Mouse (Mus musculus) liver, embryonic 13.5 days (tissue): ENCODE results near the gene Gramd1b. TPM values are rescaled to one million over a fixed set of nuclear protein-coding genes. Genes with fewer than 3 reads are reported as not detected.
A peak's percentile ranks its signal among the peaks of the same experiment; 100 is the strongest.

ENCODE experiments used
- ATAC-seq: fragments of 200-750 bp; cut with Nextera tagmentation; 2 replicates; pipeline ENCODE4 v1.8.0; 2017; ENCODE audit warnings: low read depth, mild to moderate bottlenecking, moderate number of reproducible peaks, moderate library complexity
- DNase-seq: peaks from one replicate; pipeline ENCODE4 v3.0.0; 2022
- H3K27ac ChIP-seq: fragments of 300-500 bp; sonication (generic); 2 replicates; pipeline ENCODE4 v1.5.1; 2015; ENCODE audit warnings: moderate library complexity, mild to moderate bottlenecking, inconsistent platforms
- H3K27me3 ChIP-seq: fragments of 300-500 bp; sonication (generic); 2 replicates; pipeline ENCODE4 v1.6.1; 2015; ENCODE audit warnings: mild to moderate bottlenecking, inconsistent platforms
- H3K36me3 ChIP-seq: fragments of 300-500 bp; sonication (generic); 2 replicates; pipeline ENCODE4 v1.6.1; 2015; ENCODE audit warnings: mild to moderate bottlenecking, inconsistent platforms
- H3K4me1 ChIP-seq: fragments of 300-500 bp; sonication (generic); replicated peaks from 2 replicates; pipeline ENCODE4 v1.6.1; 2015; ENCODE audit warnings: inconsistent platforms
- H3K4me2 ChIP-seq: fragments of 300-500 bp; sonication (generic); 2 replicates; pipeline ENCODE4 v1.6.1; 2015; ENCODE audit warnings: inconsistent platforms, mild to moderate bottlenecking, moderate library complexity
- H3K4me3 ChIP-seq: fragments of 300-500 bp; sonication (generic); replicated peaks from 2 replicates; pipeline ENCODE4 v1.5.1; 2015; ENCODE audit warnings: mild to moderate bottlenecking, inconsistent platforms
- H3K9ac ChIP-seq: fragments of 300-500 bp; sonication (generic); 2 replicates; pipeline ENCODE4 v1.6.1; 2015; ENCODE audit warnings: mild to moderate bottlenecking, inconsistent platforms
- H3K9me3 ChIP-seq: fragments of 300-500 bp; sonication (generic); replicated peaks from 2 replicates; pipeline ENCODE4 v1.6.1; 2016; ENCODE audit warnings: inconsistent platforms
- WGBS: fragments of 180-500 bp; shearing (Covaris S2); methylation state at CpG from one replicate; pipeline ENCODE4 v1.1.7; 2015; ENCODE audit not compliant: insufficient replicate concordance; 5-methylcytosine and 5-hydroxymethylcytosine counted together
- polyA plus RNA-seq: library from polyadenylated mRNA; unstranded; fragments of >200 nt; fragmentation: Nextera tagmentation; extraction: Ambion mirVana; gene quantifications from 2 replicates; pipeline ENCODE4 v1.2.1, GENCODE M21; 2015

Gene Gramd1b
- polyA plus RNA-seq, 1 experiment from 2014 or later, result 0.44 TPM

DNA sequence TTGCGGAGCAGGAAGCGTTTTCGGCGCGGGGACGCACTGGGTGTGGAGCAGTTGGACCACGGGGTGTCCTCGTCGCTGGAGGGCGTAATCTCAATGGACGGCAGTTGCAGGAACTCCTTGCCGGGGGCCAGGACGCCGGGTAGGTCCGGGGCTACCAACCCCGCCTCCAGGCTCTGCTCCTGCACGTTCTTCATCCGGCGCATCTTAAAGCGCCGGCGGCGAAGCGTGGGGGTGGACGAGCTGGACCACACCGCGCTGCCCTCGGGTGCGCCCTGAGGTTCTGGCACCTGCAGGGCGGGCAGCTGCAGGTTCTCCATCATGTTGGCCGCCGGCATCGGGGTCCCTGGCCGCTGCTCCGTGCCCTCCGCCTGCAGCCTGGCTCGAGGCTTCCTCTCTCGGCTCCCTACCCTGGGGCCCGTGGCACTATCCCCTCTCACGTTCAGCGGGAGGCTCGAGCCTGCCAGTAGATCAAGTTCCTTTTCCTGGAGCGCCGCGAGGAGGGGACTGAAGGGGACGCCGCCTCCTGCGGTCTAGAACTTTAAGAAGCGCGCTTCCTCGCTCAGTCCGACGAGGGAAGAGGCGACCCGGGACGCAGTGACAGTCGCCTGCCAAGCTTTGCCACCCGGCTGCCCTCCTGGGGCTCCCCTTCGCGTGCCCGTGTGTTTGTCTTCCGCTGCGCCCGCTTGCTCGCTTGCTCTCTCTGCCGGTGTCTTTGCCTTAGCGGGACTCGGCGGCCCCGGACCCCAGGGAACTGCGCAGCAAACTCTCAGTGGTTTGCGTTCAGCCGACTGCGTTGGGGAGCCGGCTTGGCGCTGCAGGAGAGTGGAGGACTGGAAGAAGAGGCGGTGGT is 75.6 kb downstream of the Gramd1b start:
- Histone ChIP-seq H3K9me3 (no peaks in the 10 kb centered on the region), H3K27ac (0 out of 2 replicates have a peak overlapping the region, but pooled peaks have one; percentile 23), H3K4me1 (peaks cover 15% of the 10 kb centered on the region; the same call in 1 of the 2 replicates), H3K4me3 (peak overlapping the region; percentile 61), H3K4me2 (peak overlapping the region; percentile 81), H3K36me3 (no peaks in the 10 kb centered on the region), H3K9ac (peak overlapping the region; percentile 55), H3K27me3 (peaks cover 24% of the 10 kb centered on the region)
- ATAC-seq (peak; percentile 60), DNase-seq (peak; percentile 7)
- under 1% methylated on average over 75 of the region's 77 CpGs for WGBS

DNA sequence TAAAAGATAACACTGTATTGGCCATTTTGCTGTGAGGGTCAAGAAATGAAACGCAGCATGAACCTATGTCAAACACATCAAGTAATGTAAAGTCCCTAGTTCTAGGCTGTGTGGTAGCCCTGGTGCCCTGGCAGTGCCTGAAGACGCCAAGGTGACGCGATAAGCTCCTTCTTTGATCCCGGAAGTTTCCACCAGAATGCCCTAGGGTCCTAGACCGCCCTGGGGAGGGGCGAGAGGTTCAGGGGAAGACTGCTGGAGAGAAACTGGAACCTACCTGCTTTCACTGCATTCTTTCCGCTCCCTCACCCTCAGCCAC is 76.2 kb downstream of the Gramd1b start:
- peak; percentile 31; the same call in 1 of the 2 replicates for ATAC-seq

DNA sequence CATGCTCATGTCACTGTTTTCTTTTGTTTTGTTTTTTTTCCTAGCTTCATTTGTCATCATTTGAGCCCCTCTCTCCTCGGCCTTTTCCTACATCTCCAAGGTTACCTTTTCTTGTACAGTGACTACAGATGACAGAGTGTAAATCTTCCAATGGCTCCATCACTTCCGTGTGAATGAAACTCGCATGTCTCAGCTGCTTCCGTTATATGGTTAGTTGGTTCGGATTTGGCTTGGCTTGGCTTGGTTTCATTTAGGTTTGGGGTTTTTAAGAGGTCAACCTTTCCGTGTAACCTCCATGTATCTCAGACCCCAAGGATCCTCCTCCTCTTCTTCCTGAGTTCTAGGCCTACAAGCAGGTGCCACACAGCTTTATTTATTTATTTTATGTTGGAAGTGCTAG is 77.3 kb downstream of the Gramd1b start:
- H3K27me3 ChIP-seq, result peaks cover 24% of the 10 kb centered on the region
- H3K4me1 ChIP-seq, result peaks cover 20% of the 10 kb centered on the region
- H3K9me3 ChIP-seq, result no peaks in the 10 kb centered on the region
- no peak overlapping the region for H3K27ac ChIP-seq
- no peak overlapping the region for H3K9ac ChIP-seq
- 75% methylated on average over 6 of the region's 6 CpGs for WGBS
- no peak overlapping the region for H3K4me3 ChIP-seq
- no peaks in the 10 kb centered on the region for H3K36me3 ChIP-seq
- ATAC-seq, result no peak
- no peak overlapping the region for H3K4me2 ChIP-seq
- DNase-seq, result no peak

More for the DNA sequence above, 76.2 kb downstream of the Gramd1b start:
- H3K4me1 ChIP-seq, result peaks cover 15% of the 10 kb centered on the region
- H3K9ac ChIP-seq, result peak overlapping the region; percentile 55; the same call in 1 of the 2 replicates
- H3K9me3 ChIP-seq, result no peaks in the 10 kb centered on the region
- peaks cover 24% of the 10 kb centered on the region for H3K27me3 ChIP-seq
- 2% methylated on average over 8 of the region's 8 CpGs for WGBS
- peak overlapping the region; percentile 81 for H3K4me2 ChIP-seq
- peak overlapping the region; percentile 61 for H3K4me3 ChIP-seq
- DNase-seq, result no peak
- H3K36me3 ChIP-seq, result no peaks in the 10 kb centered on the region
- H3K27ac ChIP-seq, result no peak overlapping the region; the same call in 1 of the 2 replicates

DNA sequence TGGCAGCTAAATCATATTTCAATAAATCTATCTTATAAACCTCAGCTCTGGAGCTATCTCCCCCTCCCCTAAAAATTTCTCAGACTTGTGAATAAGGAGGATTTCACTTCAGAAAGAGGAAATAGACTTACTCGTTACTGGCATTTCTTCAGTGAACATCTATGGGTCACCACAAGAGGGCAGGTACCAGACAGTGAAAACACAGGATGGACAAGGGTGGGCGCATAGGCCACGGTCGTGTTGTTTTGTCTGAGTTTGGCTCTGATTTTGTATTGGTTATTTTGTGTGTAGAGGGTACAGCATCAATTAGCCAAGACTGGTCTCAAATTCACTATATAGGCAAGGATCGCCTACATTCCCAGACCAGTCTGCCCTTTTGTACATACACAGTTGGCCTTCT is 79.0 kb downstream of the Gramd1b start:
- Histone ChIP-seq H3K36me3 (no peaks in the 10 kb centered on the region), H3K27ac (no peak overlapping the region), H3K4me2 (no peak overlapping the region), H3K9me3 (no peaks in the 10 kb centered on the region), H3K4me1 (peaks cover 17% of the 10 kb centered on the region), H3K9ac (no peak overlapping the region), H3K4me3 (no peak overlapping the region), H3K27me3 (peaks cover 24% of the 10 kb centered on the region)
- no peak for ATAC-seq
- no peak for DNase-seq
- 54% methylated on average over 5 of the region's 5 CpGs for WGBS

DNA sequence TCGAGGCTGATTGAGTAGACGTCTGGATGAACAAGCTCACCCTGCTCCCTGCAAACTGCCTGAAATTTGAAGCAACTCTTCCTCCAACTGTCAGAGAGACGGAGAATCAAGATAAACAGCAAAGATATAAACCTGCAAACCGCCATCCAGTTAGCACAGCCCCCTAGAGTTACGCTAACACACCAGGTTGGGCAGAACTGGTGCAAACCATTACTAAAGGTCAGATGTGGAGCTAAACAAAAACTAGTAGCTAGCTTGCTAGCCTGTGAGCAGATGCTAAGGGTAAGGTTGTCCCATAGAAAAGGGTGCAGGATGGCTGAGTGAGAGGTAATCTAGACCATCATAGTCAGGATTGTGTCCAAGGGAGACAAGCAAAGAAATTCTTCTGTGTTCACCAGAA is 80.4 kb downstream of the Gramd1b start:
- H3K36me3 ChIP-seq, result no peaks in the 10 kb centered on the region
- no peak overlapping the region for H3K9ac ChIP-seq
- H3K9me3 ChIP-seq, result no peaks in the 10 kb centered on the region
- peaks cover 10% of the 10 kb centered on the region for H3K4me1 ChIP-seq
- 43% methylated on average over 5 of the region's 5 CpGs for WGBS
- no peak overlapping the region for H3K4me2 ChIP-seq
- H3K27me3 ChIP-seq, result peaks cover 14% of the 10 kb centered on the region
- H3K4me3 ChIP-seq, result no peak overlapping the region
- DNase-seq (no peak), ATAC-seq (no peak)
- H3K27ac ChIP-seq, result no peak overlapping the region

DNA sequence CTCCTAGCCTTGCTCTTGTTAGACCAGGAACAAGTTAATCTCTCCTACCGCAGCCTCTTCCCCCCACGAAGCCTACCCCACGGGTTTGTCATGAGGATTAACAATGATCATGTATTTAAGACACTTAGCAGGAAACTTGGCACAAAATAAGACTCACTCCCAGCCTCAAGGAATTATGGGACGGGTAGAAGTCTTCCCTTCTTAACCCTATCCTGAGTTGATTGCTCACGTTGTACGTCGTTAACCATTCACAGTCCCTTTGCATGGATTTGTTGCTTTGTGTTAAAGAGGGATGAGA is 80.8 kb downstream of the Gramd1b start:
- 44% methylated on average over 7 of the region's 7 CpGs for WGBS
- ATAC-seq, result no peak
- no peak overlapping the region for H3K4me2 ChIP-seq

DNA sequence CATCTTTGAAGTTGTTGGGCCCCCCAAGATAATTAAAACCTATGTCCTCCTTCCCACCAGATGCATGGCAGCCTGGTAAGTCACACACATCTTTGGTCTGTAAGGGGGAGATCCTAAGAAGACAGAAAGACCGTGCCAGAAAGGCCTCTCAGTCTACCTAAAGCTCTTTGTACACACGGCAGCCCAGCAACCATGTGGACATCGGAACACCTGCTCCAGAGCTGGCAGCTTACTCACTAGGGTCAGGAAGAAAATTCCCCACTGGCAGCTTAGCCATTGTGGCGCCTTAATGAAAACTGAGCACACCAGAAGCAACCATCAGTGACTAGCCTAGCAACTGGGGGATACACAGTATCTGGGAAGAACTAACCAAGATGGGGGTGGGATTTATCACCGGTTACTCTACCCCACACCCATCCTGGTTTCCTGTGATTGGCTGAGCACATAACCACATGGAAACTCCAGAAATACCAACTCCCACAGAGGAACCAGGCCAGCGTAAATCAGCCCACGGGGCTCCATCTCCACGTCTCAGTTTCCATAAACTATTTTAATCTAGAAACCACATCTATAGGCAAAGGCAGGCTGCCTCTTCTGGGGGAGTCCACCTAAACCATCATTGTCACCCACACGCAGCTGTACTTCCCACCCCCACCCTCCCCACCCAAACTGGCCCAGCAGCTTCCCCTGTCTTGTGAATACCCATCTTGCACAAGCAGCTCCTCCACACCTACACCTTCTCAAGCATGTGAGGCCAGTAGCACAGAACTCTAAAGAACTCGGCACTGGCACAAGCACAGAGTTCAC is 81.4 kb downstream of the Gramd1b start:
- WGBS, result 39% methylated on average over 10 of the region's 10 CpGs
- H3K36me3 ChIP-seq, result no peaks in the 10 kb centered on the region
- H3K27me3 ChIP-seq, result peaks cover 5% of the 10 kb centered on the region; the same call in 1 of the 2 replicates
- DNase-seq (no peak), ATAC-seq (0 out of 2 replicates have a peak, but pooled peaks have one; percentile 23)
- no peaks in the 10 kb centered on the region for H3K9me3 ChIP-seq
- peaks cover 10% of the 10 kb centered on the region for H3K4me1 ChIP-seq
- no peak overlapping the region for H3K4me2 ChIP-seq
- no peak overlapping the region for H3K9ac ChIP-seq
- no peak overlapping the region for H3K4me3 ChIP-seq
- H3K27ac ChIP-seq, result no peak overlapping the region

More for the DNA sequence above, 80.8 kb downstream of the Gramd1b start:
- no peaks in the 10 kb centered on the region for H3K36me3 ChIP-seq
- peaks cover 10% of the 10 kb centered on the region for H3K27me3 ChIP-seq
- H3K4me3 ChIP-seq, result no peak overlapping the region
- no peak for DNase-seq
- H3K4me1 ChIP-seq, result peaks cover 10% of the 10 kb centered on the region
- H3K27ac ChIP-seq, result no peak overlapping the region
- no peaks in the 10 kb centered on the region for H3K9me3 ChIP-seq
- H3K9ac ChIP-seq, result no peak overlapping the region

DNA sequence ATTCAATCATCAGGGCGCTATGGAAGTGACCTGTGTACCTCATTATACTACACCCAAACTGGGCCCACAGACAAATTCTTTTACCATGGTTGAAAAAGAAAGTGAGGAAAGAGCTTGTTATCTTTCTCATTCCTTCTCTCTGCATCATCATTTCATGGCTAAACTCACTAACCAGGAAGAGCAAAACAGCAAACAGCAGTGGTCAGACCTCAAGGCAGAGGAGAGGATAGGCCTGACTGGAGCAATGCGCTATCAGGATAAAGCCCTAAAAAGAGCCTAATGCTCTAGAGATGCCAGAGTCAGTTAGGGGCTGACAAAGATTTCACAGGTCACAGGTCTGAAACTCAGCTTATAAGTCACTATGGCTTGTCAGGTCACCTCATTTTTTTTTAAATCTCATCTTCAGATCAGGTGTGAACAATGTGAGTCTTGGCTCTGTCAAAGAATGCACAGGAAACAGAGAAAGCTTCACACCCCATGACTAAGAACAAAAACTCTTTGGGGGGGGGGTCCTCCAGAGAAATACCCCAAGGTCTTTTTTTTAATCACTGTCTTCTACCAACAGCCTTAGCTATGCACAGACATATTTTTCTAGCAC is 82.4 kb downstream of the Gramd1b start:
- H3K9me3 ChIP-seq, result no peaks in the 10 kb centered on the region
- 81% methylated on average over 2 of the region's 2 CpGs for WGBS

DNA sequence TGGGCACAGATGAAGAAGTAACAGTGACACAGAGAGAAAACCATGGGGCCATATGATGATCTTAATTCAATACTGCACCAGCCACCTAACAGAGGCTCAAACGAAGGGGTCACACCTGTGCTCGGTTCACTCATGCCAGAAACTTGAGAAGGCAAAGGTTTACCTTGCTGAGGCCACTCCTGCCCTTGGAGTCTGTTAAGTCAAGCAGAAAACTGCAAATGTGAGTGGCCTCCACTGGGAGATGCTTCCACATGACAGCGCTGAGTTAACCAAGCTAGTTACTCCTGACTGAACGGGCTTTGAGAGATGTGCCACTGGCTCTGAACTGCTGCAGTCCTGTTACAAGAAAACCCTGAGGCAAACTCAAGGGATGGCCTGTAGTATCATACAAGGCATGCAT is 83.9 kb downstream of the Gramd1b start:
- no peaks in the 10 kb centered on the region for H3K9me3 ChIP-seq
- WGBS, result 68% methylated on average over 4 of the region's 4 CpGs
- ATAC-seq, result no peak

More for the DNA sequence above, 82.4 kb downstream of the Gramd1b start:
- H3K4me2 ChIP-seq, result no peak overlapping the region
- no peaks in the 10 kb centered on the region for H3K27me3 ChIP-seq
- H3K36me3 ChIP-seq, result no peaks in the 10 kb centered on the region
- DNase-seq (no peak), ATAC-seq (no peak)
- no peak overlapping the region for H3K27ac ChIP-seq
- H3K9ac ChIP-seq, result no peak overlapping the region
- H3K4me1 ChIP-seq, result peaks cover 10% of the 10 kb centered on the region
- no peak overlapping the region for H3K4me3 ChIP-seq

DNA sequence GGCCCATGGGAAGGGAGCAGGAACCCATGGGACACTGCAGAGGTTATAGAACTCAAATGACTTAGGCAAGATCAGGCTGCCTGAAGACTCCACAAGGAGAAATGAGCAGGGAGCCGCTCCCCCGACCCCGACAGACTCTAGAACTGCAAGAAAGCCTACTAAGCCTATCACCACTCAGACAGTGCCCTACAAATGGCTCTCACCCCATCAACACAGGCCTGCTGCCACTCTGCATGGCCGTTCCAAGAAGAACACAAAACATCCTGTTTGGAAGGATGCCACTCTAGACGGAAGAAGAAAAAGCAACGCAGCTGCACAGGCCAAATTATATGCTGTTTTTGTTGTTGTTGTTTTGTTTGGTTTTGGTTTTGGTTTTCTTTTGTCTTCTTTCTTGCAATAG is 86.2 kb downstream of the Gramd1b start:
- H3K27ac ChIP-seq, result no peak overlapping the region
- 73% methylated on average over 6 of the region's 6 CpGs for WGBS
- H3K4me2 ChIP-seq, result no peak overlapping the region
- H3K4me1 ChIP-seq, result peaks cover 5% of the 10 kb centered on the region
- H3K9me3 ChIP-seq, result no peaks in the 10 kb centered on the region
- H3K36me3 ChIP-seq, result no peaks in the 10 kb centered on the region
- no peak overlapping the region for H3K4me3 ChIP-seq
- no peak overlapping the region for H3K9ac ChIP-seq
- ATAC-seq (no peak), DNase-seq (no peak)
- H3K27me3 ChIP-seq, result no peaks in the 10 kb centered on the region

More for the DNA sequence above, 83.9 kb downstream of the Gramd1b start:
- no peaks in the 10 kb centered on the region for H3K27me3 ChIP-seq
- peaks cover 10% of the 10 kb centered on the region for H3K4me1 ChIP-seq
- no peak overlapping the region for H3K4me3 ChIP-seq
- DNase-seq, result no peak
- H3K9ac ChIP-seq, result no peak overlapping the region
- no peak overlapping the region for H3K4me2 ChIP-seq
- H3K36me3 ChIP-seq, result no peaks in the 10 kb centered on the region
- H3K27ac ChIP-seq, result no peak overlapping the region

DNA sequence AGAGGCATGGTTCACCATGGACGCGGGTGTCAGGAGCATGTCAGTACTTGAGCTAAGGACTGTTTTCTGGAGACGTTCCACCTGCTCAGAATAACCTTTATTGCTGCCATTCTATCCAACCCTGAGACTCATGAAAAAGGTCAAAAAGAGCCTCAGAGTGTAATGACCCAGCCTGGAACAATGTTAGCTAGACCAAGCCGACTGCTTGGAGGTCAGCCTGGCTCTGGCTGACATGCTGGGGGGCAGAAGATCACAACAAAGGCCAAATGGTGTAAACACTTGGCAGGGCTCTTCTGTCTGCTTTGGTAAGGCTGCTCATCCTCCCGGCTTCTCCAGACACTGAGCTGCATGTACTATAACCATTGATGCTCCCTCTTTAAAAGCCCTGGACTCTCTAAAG is 88.4 kb downstream of the Gramd1b start:
- no peaks in the 10 kb centered on the region for H3K36me3 ChIP-seq
- no peaks in the 10 kb centered on the region for H3K4me1 ChIP-seq
- H3K27me3 ChIP-seq, result no peaks in the 10 kb centered on the region
- ATAC-seq (no peak), DNase-seq (no peak)
- H3K4me3 ChIP-seq, result no peak overlapping the region
- H3K27ac ChIP-seq, result no peak overlapping the region
- no peak overlapping the region for H3K4me2 ChIP-seq
- H3K9me3 ChIP-seq, result no peaks in the 10 kb centered on the region
- WGBS, result 60% methylated on average over 5 of the region's 5 CpGs
- no peak overlapping the region for H3K9ac ChIP-seq
